Mouse (Mus musculus) forebrain, embryonic 11.5 days (tissue): Measurements from ENCODE around the gene Gm20388. TPM values are rescaled to one million over a fixed set of nuclear protein-coding genes. Genes with fewer than 3 reads are reported as not detected.

ENCODE experiments used
- ATAC-seq: fragments of 200-750 bp; cut with Nextera tagmentation; replicated peaks from 2 replicates; pipeline ENCODE4 v1.8.0; 2017; ENCODE audit warnings: moderate TSS enrichment; ENCODE audit not compliant: low FRiP score
- DNase-seq: peaks from one replicate; pipeline ENCODE4 v3.0.0-alpha.2; 2017; ENCODE audit warnings: low spot score
- H3K27ac ChIP-seq: fragments of 300-500 bp; sonication (generic); 2 replicates; pipeline ENCODE4 v1.5.1; 2014; ENCODE audit warnings: low read depth, low read length
- H3K27me3 ChIP-seq: fragments of 300-500 bp; sonication (generic); 2 replicates; pipeline ENCODE4 v1.6.1; 2014; ENCODE audit warnings: mild to moderate bottlenecking, low read length, mixed read lengths; ENCODE audit not compliant: control insufficient read depth, insufficient read depth
- H3K36me3 ChIP-seq: fragments of 300-500 bp; sonication (generic); 2 replicates; pipeline ENCODE4 v1.6.1; 2014; ENCODE audit warnings: mild to moderate bottlenecking, low read length, moderate library complexity, mixed read lengths; ENCODE audit not compliant: control insufficient read depth, insufficient read depth
- H3K4me1 ChIP-seq: fragments of 300-500 bp; sonication (generic); replicated peaks from 2 replicates; pipeline ENCODE4 v1.6.1; 2014; ENCODE audit warnings: low read length, mixed read lengths; ENCODE audit not compliant: control insufficient read depth, insufficient read depth
- H3K4me2 ChIP-seq: fragments of 300-500 bp; sonication (generic); 2 replicates; pipeline ENCODE4 v1.6.1; 2014; ENCODE audit warnings: low read depth, mild to moderate bottlenecking, low read length, moderate library complexity, mixed read lengths; ENCODE audit not compliant: severe bottlenecking
- H3K4me3 ChIP-seq: fragments of 300-500 bp; sonication (generic); 2 replicates; pipeline ENCODE4 v1.5.1; 2014; ENCODE audit warnings: low read depth, low read length
- H3K9ac ChIP-seq: fragments of 300-500 bp; sonication (generic); 2 replicates; pipeline ENCODE4 v1.6.1; 2014; ENCODE audit warnings: low read length
- H3K9me3 ChIP-seq: fragments of 300-500 bp; sonication (generic); 2 replicates; pipeline ENCODE4 v1.6.1; 2016; ENCODE audit warnings: low read length, mixed read lengths; ENCODE audit not compliant: control insufficient read depth
- WGBS: fragments of 180-500 bp; shearing (Covaris S2); extraction: QIAGEN DNeasy Blood & Tissue Kit; methylation state at CpG from one replicate; pipeline ENCODE4 v1.1.7; 2014; 5-methylcytosine and 5-hydroxymethylcytosine counted together
- polyA plus RNA-seq: library from polyadenylated mRNA; unstranded; fragments of >200 nt; fragmentation: Nextera tagmentation; extraction: Ambion mirVana; gene quantifications from 2 replicates; pipeline ENCODE4 v1.2.1, GENCODE M21; 2014

The Gm20388 gene
- polyA plus RNA-seq, 1 experiment from 2014 or later = not detected

DNA sequence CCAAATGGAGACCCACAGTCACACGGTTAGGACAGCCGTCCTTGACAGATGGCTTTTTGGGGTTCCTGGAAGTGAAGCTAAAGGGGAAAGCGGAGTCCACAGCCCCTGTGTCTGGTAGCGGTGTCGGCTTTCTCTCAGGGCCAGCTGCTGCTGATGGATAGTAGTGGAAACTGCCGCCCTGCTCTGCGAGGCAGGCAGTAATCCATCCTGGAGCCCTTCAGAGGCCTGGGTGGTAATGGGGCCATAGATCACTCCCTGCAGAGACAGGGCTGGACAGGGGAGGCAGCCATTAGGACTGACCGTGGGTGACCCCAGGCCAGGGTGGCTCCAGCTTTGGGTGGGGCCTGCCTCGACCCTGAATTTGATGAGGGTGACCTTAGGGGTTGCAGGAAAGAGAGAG lies 463.9 kb downstream of the Gm20388 start:
- ATAC-seq (0 out of 2 replicates have a peak, but pooled peaks have one; percentile 9), DNase-seq (no peak)
- Histone ChIP-seq H3K36me3 (no peaks in the 10 kb centered on the region), H3K27ac (peak overlapping the region; percentile 34), H3K9ac (peak overlapping the region; percentile 17; the same call in 1 of the 2 replicates), H3K4me2 (no peak overlapping the region), H3K9me3 (no peaks in the 10 kb centered on the region), H3K4me3 (no peak overlapping the region), H3K4me1 (peaks cover 33% of the 10 kb centered on the region), H3K27me3 (no peaks in the 10 kb centered on the region)
- 41% methylated on average over 9 of the region's 9 CpGs for WGBS

DNA sequence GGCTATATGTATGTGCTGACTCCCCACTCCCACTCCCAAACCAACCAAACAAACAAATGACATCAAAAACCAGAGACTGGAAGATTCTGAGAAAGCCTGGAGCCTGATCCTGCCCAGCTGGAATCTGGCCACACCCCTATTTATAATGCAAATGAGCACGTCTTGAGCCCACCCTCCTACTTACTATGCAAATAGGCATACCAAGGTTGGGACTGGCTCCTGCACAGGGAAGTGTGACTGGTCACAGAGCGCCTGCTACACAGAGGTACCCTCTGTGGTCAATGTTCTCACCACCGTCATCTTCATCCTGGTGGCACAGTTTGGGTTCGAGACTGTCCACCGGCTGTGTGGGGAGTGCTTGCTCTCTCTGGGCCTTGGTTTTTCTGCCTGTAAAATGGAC lies 464.5 kb downstream of the Gm20388 start:
- H3K27ac ChIP-seq = peak overlapping the region; percentile 34; the same call in 1 of the 2 replicates
- peak; percentile 74 for ATAC-seq
- no peak for DNase-seq
- peaks cover 33% of the 10 kb centered on the region for H3K4me1 ChIP-seq
- H3K27me3 ChIP-seq = no peaks in the 10 kb centered on the region
- no peak overlapping the region; the same call in 1 of the 2 replicates for H3K9ac ChIP-seq
- no peaks in the 10 kb centered on the region for H3K9me3 ChIP-seq
- WGBS = 29% methylated on average over 5 of the region's 5 CpGs
- H3K36me3 ChIP-seq = no peaks in the 10 kb centered on the region
- no peak overlapping the region for H3K4me2 ChIP-seq
- H3K4me3 ChIP-seq = no peak overlapping the region

DNA sequence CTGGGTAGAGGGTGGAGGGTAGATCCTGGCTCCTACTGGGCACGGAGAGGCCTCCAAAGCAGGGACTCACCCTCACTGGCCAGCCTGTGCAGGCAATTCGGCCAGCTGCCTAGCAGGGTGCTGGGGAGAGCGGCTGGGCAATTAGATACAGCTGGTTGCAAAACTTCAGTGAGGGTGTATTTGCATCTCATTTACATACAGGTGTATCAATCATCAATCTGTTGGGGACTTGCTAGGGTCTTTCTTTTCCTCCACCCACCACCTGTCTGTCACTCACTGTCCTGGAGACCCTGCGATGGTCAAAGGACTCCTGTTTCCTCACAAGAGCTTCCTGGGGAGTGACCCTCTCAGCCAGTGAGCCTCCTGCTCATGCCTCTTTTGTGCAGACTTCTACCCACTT lies 465.6 kb downstream of the Gm20388 start:
- 47% methylated on average over 4 of the region's 4 CpGs for WGBS
- DNase-seq (no peak), ATAC-seq (peak; percentile 11; the same call in 1 of the 2 replicates)
- Histone ChIP-seq H3K4me3 (no peak overlapping the region), H3K9ac (no peak overlapping the region), H3K4me1 (peaks cover 33% of the 10 kb centered on the region), H3K27me3 (no peaks in the 10 kb centered on the region), H3K36me3 (no peaks in the 10 kb centered on the region), H3K4me2 (no peak overlapping the region), H3K27ac (peak overlapping the region; percentile 72; the same call in 1 of the 2 replicates), H3K9me3 (no peaks in the 10 kb centered on the region)

DNA sequence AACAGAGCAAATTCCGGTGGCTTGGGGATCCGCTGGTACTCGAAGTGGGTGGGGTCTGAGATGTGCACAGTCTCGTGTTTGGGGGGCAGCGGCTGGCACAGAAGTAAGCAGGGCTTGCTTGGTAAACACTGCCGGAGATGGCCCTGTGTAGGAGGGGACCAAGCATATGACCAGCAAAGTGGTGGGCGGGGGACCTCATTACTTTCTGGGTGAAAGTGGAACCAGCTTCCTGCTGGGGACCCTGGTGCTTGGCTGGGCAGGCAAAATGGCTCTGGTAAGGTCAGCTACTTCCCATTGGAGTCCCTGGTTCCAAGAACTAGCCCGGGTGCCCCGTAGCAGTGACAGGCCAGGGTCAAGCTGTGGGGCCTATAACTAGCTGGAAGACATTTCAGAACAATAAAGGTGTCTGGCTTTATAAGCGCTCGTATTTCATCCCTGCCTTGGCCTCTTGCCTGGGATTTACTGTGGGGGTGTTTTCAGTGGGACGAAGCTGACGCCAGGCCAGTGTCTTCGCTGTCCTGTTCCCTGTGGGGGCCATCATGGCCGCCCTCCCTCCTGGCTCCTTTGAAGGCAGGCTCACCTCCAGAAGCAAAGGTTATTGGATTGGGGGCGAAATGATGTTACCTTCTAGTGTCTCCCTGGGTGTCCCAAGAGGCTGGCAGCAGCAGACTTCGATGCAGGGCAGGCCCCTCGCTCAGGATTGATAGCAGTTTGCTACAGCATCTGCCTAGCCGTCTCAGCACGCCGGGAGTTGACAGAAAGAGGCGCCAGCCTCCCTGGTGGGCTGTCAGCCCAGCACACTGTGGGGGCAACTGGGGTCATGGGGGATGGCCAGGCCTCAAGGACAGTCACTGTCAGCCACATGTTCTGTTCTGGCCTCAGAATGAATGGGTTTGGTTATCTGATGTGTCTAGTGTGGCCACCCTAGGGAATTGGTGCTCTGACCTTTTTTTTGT lies 466.5 kb downstream of the Gm20388 start:
- Histone ChIP-seq H3K9me3 (no peaks in the 10 kb centered on the region), H3K36me3 (no peaks in the 10 kb centered on the region), H3K9ac (no peak overlapping the region), H3K27me3 (no peaks in the 10 kb centered on the region), H3K27ac (peak overlapping the region; percentile 72), H3K4me3 (no peak overlapping the region), H3K4me2 (no peak overlapping the region), H3K4me1 (peaks cover 38% of the 10 kb centered on the region)
- 62% methylated on average over 22 of the region's 22 CpGs for WGBS
- ATAC-seq = no peak
- DNase-seq = no peak

DNA sequence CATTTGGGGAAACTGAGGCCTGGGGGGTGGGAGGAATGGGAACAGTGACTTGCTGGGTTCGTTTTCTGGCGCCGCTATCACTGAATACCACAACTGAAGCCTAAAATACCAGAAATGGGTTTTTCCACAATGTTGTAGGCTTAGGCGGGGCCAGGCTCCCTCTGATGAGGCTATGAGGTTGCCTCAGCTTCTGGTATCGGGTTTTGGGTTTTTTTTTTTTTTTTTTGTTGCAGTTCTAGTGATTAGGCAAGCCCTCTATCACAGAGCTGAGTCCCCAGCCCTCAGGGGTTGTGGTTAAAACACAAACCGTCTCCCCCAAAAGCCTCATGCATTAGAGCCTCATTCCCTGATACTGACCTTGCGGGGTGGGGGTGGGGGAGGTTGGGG lies 467.2 kb downstream of the Gm20388 start:
- 70% methylated on average over 7 of the region's 7 CpGs for WGBS
- Histone ChIP-seq H3K27ac (no peak overlapping the region), H3K27me3 (no peaks in the 10 kb centered on the region), H3K4me3 (no peak overlapping the region), H3K4me2 (no peak overlapping the region), H3K36me3 (no peaks in the 10 kb centered on the region), H3K9ac (no peak overlapping the region), H3K4me1 (peaks cover 38% of the 10 kb centered on the region), H3K9me3 (no peaks in the 10 kb centered on the region)
- no peak for ATAC-seq
- no peak for DNase-seq

DNA sequence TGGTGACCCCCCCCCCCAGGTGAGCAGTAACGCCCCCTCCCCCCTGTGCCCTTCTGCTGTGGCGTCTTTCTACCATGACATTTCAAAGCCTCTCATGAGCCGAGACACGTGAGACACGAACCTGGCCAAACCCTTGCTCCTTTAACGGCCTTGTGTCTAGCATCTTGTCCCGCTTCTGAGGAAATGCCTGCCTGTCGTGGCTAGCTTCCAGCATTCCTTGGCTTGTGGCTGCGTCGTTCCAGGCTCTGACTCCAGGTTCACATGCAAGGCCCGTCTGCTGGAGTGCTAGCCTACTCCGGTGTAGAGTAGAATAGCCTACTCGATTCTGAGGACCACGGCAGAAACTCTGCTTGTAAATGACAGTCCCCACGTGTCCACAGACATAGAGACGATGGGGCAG lies 467.7 kb downstream of the Gm20388 start:
- DNase-seq (no peak), ATAC-seq (no peak)
- no peak overlapping the region for H3K4me3 ChIP-seq
- no peaks in the 10 kb centered on the region for H3K36me3 ChIP-seq
- no peak overlapping the region for H3K4me2 ChIP-seq
- H3K9me3 ChIP-seq = no peaks in the 10 kb centered on the region
- H3K27ac ChIP-seq = no peak overlapping the region
- peaks cover 38% of the 10 kb centered on the region for H3K4me1 ChIP-seq
- 57% methylated on average over 16 of the region's 16 CpGs for WGBS
- no peaks in the 10 kb centered on the region for H3K27me3 ChIP-seq
- H3K9ac ChIP-seq = no peak overlapping the region

DNA sequence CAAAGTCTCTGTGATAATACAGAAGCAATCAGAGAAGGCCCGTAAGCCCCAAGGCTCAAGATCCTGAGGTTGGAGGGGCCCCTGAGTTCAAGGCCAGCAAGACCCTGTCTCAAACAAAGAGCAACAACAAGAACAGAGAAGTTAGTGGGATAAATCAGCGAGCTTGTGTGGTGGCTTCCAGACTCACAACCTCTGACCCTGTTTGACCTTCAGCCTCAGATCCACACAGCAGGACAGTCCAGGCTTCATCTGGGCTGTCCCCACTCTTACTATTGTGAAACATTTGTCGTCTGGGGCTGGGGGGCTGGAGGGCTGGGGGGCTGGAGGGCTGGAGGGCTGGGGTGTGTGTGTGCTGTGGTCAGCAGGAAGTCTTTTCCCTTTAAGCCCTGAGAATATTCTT lies 468.4 kb downstream of the Gm20388 start:
- peaks cover 34% of the 10 kb centered on the region for H3K4me1 ChIP-seq
- H3K4me3 ChIP-seq = no peak overlapping the region
- ATAC-seq = no peak
- H3K4me2 ChIP-seq = no peak overlapping the region
- no peaks in the 10 kb centered on the region for H3K36me3 ChIP-seq
- no peaks in the 10 kb centered on the region for H3K27me3 ChIP-seq
- no peak overlapping the region for H3K27ac ChIP-seq
- no peaks in the 10 kb centered on the region for H3K9me3 ChIP-seq
- H3K9ac ChIP-seq = no peak overlapping the region
- WGBS = 33% methylated on average over 3 of the region's 3 CpGs
- no peak for DNase-seq

DNA sequence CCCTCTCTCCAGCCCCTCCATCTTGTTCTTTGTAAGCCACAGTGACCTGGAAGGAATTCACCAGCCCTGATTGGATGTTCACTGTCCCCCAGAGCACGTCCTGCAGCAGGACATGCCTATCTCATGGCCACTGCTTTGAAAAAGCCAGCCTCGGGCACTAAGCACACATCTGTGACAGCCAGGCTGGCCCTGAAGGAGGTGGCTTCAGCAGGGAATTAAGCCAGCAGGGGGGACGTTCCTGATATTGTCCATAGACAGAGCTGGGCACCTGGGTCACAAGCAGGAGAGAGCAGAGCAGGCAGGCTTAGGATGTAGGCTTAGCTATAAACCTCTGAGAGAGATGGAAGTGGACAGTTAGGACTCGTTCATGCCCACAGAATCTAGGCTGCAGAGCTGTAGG lies 471.2 kb downstream of the Gm20388 start:
- ATAC-seq = 0 out of 2 replicates have a peak, but pooled peaks have one; percentile 23
- 22% methylated on average over 4 of the region's 4 CpGs for WGBS

More for the DNA sequence above, 471.2 kb downstream of the Gm20388 start:
- Histone ChIP-seq H3K27ac (no peak overlapping the region), H3K4me1 (peaks cover 15% of the 10 kb centered on the region), H3K9ac (no peak overlapping the region; the same call in 1 of the 2 replicates), H3K36me3 (no peaks in the 10 kb centered on the region), H3K4me2 (no peak overlapping the region), H3K9me3 (no peaks in the 10 kb centered on the region; the same call in 1 of the 2 replicates), H3K4me3 (no peak overlapping the region), H3K27me3 (no peaks in the 10 kb centered on the region)
- no peak for DNase-seq
